Mouse (Mus musculus) bone marrow, adult 2 months (tissue): ENCODE measurements around the gene Lrch1.

Source experiments
- CTCF ChIP-seq: fragments of 200-500 bp; IDR thresholded peaks from 2 replicates; pipeline ENCODE4 v1.5.1; 2011; ENCODE audit warnings: low read length, control low read depth; ENCODE audit not compliant: control insufficient read depth, insufficient read depth
- POLR2A ChIP-seq: fragments of 200-500 bp; IDR thresholded peaks from 2 replicates; pipeline ENCODE4 v1.6.1; 2011; ENCODE audit warnings: low read depth, mild to moderate bottlenecking, control low read depth, low read length, borderline replicate concordance; ENCODE audit not compliant: control insufficient read depth

DNA sequence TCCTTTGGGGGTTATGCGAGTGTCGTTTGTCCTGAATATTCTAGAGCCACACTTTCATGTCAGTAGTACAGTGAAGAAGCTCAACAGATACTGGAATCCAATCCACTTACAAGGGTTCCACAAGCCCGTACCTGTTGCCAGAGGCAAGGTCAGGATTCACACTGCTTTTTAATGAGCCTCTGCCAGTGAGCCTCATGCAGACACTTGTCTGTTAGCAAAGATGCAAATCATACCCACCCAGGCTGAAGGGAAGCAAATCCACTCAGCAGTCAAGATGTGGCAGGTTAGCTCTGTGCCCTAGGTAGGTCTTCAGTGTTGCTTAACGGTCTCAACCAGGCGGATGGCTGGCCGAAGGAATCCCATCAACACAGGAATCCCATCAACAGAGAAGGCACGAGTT lies 62.8 kb downstream of the Lrch1 start:
- no peak for TF ChIP-seq CTCF
- TF ChIP-seq POLR2A: no peak
